Mouse (Mus musculus) myocyte (in vitro differentiated cells): ENCODE data around the gene Slc25a42.

Source experiments
- CEBPB ChIP-seq: IDR thresholded peaks from 2 replicates; pipeline ENCODE4 v1.6.1; 2011; ENCODE audit warnings: mild to moderate bottlenecking, moderate library complexity; ENCODE audit not compliant: poor library complexity, insufficient read depth, severe bottlenecking
- MYOG ChIP-seq, 3 experiments: IDR thresholded peaks; one replicate each; pipeline ENCODE4 v1.6.1; 2011; ENCODE audit warnings: control low read depth in 2 of 3, low read depth in 2 of 3, mild to moderate bottlenecking in 2 of 3; ENCODE audit not compliant: insufficient read length in 2 of 3, control insufficient read depth in 1 of 3, insufficient read depth in 1 of 3
- POLR2A ChIP-seq: IDR thresholded peaks from one replicate; pipeline ENCODE4 v1.6.1; 2011; ENCODE audit warnings: low read depth, mild to moderate bottlenecking, control low read depth, moderate library complexity; ENCODE audit not compliant: insufficient read length
- POLR2AphosphoS2 ChIP-seq: IDR thresholded peaks from one replicate; pipeline ENCODE4 v1.6.1; 2011; ENCODE audit warnings: low read depth, control low read depth; ENCODE audit not compliant: insufficient read length
- REST ChIP-seq: IDR thresholded peaks from one replicate; pipeline ENCODE4 v1.6.1; 2011; ENCODE audit warnings: mild to moderate bottlenecking, control low read depth, moderate library complexity; ENCODE audit not compliant: insufficient read depth, insufficient read length
- SRF ChIP-seq: IDR thresholded peaks from one replicate; pipeline ENCODE4 v1.6.1; 2011; ENCODE audit warnings: low read depth; ENCODE audit not compliant: control insufficient read depth, insufficient read length
- USF1 ChIP-seq: IDR thresholded peaks from one replicate; pipeline ENCODE4 v1.6.1; 2011; ENCODE audit warnings: low read depth, mild to moderate bottlenecking, control low read depth, moderate library complexity

GRCm38 (mm10) chr8:70234781-70235128, 22.6 kb upstream of the Slc25a42 start:
- no peak for TF ChIP-seq POLR2A
- no peak for TF ChIP-seq REST
- TF ChIP-seq USF1 = peak; percentile 6
- TF ChIP-seq POLR2AphosphoS2 = no peak
- TF ChIP-seq CEBPB = no peak
- no peak for TF ChIP-seq SRF
- no peak for TF ChIP-seq MYOG (IDR thresholded peaks at IDR 0.05; ENCODE audit: control insufficient read depth in 1 of 3, insufficient read depth in 1 of 3, insufficient read length in 2 of 3, low read depth in 2 of 3)
